In genomic region chr12:52794131-52794530, GRCm38 (mm10) we compare ENCODE assay signal across 23 mouse cellular contexts.
"Had no signal": no experiment of that assay in that cellular context is flagged by ENCODE, and none has a peak within 500 bp of the region (broad histone marks: within the 10 kb centered on the region; RNA-seq: fewer than 3 reads in every experiment).

No protein-coding gene starts in this region.

- H3K9ac ChIP-seq: heart, embryonic 12.5 days; hindbrain, embryonic 12.5 days; hindbrain, embryonic 15.5 days; intestine, embryonic 15.5 days; limb, embryonic 12.5 days; liver, embryonic 13.5 days; liver, embryonic 15.5 days; liver, postnatal 0 days had no signal

- H3K36me3 ChIP-seq: heart, embryonic 10.5 days; heart, embryonic 12.5 days; intestine, embryonic 15.5 days; limb, embryonic 10.5 days; limb, embryonic 12.5 days; liver, embryonic 13.5 days; liver, embryonic 15.5 days had no signal

- DNase-seq: gastrocnemius, adult 2 months; gastrocnemius, postnatal 10 days; gastrocnemius, postnatal 25 days; heart, postnatal 4 days; kidney, adult 18-20 months; kidney, adult 8-10 months; kidney, postnatal 10 days; kidney, postnatal 25 days; kidney, postnatal 4 days; liver; liver, embryonic 13.5 days; liver, postnatal 0 days had no signal

- H3K4me1 ChIP-seq: intestine, embryonic 15.5 days; limb, embryonic 12.5 days; liver, embryonic 13.5 days; liver, embryonic 15.5 days had no signal

- H3K27ac ChIP-seq: heart, embryonic 10.5 days; hindbrain, embryonic 10.5 days; hindbrain, embryonic 12.5 days; hindbrain, embryonic 15.5 days; intestine, embryonic 15.5 days; layer of hippocampus, adult 2 months; left cerebral cortex, adult 2 months; limb, embryonic 10.5 days; limb, embryonic 12.5 days; liver, embryonic 13.5 days; liver, embryonic 15.5 days had no signal

- H3K4me3 ChIP-seq: gastrocnemius, adult 2 months; heart, embryonic 10.5 days; heart, embryonic 12.5 days; hindbrain, embryonic 10.5 days; hindbrain, embryonic 12.5 days; hindbrain, embryonic 15.5 days; intestine, embryonic 15.5 days; layer of hippocampus, adult 2 months; left cerebral cortex, adult 2 months; limb, embryonic 10.5 days; limb, embryonic 12.5 days; liver, embryonic 13.5 days; liver, embryonic 15.5 days had no signal

- H3K27me3 ChIP-seq: heart, embryonic 12.5 days; hindbrain, embryonic 12.5 days; hindbrain, embryonic 15.5 days; intestine, embryonic 15.5 days; liver, embryonic 15.5 days had no signal
